Mouse (Mus musculus) ES-CJ7 (cell line): ENCODE measurements around the gene Rnf11.
A peak's percentile ranks its signal among the peaks of the same experiment; 100 is the strongest.
"Not testable (repeated sequence)": the region's sequence is repeated elsewhere in the genome, so short reads cannot be mapped to it uniquely, and the experiment has no call there.

ENCODE experiments used
- DNase-seq: peaks from one replicate; pipeline ENCODE4 v3.0.0; 2011; ENCODE audit warnings: low read depth, low spot score

Gene Rnf11

GRCm38 (mm10) chr4:109412233-109412632 is 72.3 kb downstream of the Rnf11 start:
- no peak for DNase-seq

- no peak for DNase-seq
Measured at GRCm38 (mm10) chr4:109411377-109411967, 73.1 kb downstream of the Rnf11 start.

DNA sequence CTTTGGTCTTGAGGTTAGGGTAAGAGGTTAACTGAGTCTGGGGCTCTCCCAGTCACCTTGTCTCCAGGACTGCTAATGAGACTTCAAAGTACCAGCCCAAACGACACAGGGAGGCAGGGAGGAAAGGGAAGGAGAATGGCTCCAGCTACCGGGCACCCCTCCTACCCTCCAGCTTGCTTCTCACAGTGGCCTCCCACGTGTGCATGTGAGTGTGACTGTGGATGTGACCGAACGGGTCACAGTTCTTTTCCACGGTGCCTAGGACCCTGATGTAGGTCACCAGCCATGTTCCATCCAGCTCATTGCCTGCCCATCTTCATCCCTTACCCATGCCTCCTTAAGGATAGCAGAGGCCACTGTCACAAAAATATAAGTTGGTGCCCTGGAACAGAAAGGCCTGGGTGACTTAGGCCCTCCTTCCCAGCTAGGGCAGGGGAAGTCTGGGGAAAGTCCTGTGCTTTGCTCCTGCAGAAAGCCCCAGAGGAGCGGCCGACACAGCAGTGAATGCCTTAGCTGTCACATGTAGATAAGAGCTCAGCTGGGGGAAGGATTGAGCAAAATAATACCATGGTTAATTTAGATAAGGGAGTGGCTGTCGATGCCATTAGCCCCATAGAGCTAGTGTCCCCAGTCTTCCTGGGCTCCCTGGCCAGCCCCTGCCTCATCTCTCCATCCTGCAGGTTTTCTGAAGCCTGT is 73.7 kb downstream of the Rnf11 start:
- no peak for DNase-seq

DNA sequence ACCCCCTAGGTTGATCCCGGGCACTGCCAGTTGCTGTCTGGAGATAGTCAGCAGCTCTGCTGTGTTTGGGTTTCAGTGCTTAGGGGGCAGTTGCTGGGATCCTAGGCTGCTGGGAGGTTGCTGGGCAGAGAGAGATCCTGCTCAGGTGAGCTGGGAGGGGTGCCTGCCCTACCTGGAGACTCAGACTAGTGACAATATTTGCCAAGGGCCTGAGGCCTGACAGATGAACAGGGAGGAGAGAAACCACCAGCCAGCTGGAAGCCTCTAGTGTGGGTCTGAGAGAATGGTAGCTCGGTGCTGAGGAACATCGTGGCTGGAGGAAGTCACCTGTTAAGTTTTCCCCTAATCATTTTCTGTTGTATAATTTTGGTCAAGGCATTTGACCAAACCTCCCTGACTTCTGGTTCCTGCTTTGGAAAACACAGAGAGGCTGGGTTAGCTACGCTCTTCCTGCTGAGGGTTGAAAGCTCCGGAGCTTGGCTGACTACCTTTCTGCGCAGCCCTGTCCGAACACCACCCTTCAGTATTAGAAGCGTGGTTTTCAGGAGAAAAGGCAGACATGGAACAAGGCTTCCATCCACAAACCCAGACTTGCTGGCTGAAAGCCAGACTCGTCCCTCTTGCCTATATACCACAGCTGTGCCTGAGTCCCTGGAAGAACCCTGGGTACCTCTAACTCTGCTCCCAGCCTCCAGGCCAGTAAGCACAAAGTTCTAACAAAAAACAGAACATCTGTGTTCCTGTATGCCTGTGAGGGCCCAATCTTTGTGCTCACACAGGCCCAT is 76.6 kb downstream of the Rnf11 start:
- no peak for DNase-seq

DNA sequence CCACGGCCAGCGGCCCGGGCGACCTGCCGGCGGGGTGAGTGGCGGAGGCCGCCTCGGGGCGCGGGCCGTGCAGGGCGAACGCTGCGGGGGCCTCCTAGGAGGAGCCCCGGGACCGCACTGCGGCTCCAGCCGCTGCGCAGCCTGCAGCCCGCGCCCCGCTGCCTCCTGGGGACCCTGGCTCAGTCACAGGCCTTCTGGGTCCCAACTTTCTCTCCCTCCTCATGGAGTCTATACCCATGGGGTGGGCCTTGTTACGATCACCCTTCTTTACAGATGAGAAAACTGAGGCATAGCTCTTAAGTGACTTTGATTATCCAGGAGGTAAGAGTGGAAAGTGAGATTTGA is 77.4 kb downstream of the Rnf11 start:
- DNase-seq: no peak

DNA sequence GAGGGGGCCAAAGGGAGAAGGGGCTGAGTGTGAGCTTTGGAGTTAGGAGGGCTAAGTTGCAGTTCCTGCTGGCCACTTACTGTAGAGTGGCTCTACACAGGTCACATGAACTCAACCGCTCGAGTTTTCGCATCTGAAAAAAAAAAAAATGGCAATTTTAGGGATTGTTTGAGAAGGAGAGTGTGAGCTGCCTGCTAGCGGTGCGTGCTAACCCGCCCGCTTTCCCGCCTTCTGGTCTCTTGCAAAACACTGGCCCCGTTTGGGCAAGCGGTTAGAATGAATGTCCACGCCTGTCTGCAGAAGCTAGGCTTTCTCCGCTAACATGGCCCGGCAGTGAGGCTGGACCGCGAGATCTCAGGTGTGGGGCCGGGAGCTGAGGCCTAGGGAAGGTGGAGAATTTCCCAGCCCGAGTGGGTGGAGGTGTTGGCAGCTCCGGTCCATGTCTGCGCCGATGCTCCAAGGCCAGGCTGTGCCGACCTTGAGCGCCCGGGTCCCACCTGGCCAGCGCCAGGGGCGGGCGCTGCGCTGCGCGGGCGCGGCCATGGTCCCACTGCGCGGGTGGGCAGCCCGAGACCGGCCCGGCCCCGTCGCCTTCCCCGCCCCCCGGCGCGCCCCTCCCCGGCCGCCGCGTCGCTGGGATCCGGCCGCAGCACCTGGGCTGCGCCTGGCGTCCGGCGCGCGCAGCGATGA is 77.9 kb downstream of the Rnf11 start, which contains the start of gene Ttc39a:
Ttc39a (plus strand) TSS at position 138 of the 690 bp plus-strand sequence.
- DNase-seq: peak; percentile 56

GRCm38 (mm10) chr4:109406054-109406485 is 78.5 kb downstream of the Rnf11 start:
- DNase-seq: no peak

GRCm38 (mm10) chr4:109405415-109405814 is 79.1 kb downstream of the Rnf11 start:
- DNase-seq: no peak

DNA sequence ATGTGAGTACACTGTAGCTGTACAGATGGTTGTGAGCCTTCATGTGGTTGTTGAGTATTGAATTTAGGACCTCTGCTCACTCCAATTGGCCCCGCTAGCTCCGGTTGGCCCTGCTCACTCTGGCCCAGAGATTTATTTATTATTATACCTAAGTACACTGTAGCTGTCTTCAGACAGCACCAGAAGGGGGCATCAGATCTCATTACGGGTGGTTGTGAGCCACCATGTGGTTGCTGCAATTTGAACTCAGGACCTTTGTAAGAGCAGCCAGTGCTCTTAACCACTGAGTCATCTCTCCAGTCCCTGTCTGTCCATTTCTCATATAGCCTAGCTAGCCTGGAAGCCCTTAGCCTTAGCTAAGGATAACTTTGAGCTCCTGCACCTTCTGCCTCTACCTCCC is 79.6 kb downstream of the Rnf11 start:
- DNase-seq: not testable (repeated sequence)

DNA sequence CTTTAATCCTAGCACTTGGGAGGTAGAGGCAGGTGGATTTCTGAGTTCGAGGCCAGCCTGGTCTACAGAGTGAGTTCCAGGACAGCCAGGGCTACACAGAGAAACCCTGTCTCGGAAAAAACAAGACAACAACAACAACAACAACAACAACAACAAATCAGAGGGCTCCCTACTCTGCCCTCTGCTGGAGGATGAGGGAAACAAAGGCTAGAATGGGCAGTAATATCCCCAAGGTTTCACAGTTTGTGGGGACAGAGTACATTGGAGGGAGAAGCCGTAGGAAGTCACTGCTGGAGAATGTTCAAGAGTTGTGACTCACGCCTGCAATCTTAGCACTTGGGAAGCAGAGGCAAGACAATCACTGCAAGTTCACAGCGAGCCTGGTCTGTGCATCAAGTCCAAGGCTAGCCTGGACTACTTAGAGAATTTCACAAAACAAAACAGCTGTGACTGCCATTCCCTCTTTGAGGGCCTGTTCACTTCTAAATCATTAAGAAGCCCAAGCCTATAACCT is 83.3 kb downstream of the Rnf11 start:
- DNase-seq: no peak
